Mouse (Mus musculus): ENCODE data around the gene Leo1.
A peak's percentile ranks its signal among the peaks of the same experiment; 100 is the strongest.

Gene Leo1

DNA sequence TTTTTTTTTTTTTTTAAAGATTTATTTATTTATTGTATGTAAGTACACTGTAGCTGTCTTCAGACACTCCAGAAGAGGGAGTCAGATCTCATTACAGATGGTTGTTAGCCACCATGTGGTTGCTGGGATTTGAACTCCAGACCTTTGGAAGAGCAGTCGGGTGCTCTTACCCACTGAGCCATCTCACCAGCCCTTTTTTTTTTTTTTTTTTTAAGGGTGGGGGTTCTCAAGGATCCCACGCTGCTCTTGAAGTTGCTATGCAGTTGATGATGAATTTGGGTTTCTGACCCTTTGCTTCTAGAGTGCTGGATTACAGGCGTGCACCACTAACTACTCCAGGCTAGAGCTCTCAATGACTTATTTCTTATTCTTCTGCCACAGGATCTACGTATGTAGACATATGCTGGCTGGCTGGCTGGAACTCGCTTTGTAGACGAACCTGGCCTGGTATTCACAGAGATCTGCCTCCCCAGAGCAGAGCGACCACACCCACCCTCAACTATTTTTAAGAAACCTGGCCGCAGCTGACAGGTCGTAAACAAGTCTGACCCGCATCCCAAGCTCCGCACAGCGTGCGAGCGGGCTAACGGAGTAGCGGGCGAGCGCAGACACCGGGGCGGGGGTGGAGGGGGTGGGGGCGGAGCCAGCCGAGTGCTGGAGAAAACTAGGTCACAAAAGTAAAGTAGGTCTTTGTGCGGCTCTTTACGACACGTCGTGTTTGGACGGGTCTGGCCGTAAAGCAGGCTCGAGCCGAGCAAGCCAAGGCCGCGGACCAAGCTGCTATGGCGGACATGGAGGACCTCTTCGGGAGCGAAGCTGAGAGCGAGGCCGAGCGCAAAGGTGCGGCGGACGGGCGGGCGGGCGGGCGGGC, at the start of gene Leo1:
Gene Leo1, plus strand, starts transcription at position 729 of the 871 bp plus-strand sequence.
- peak; percentile 85 for DNase-seq (ENCODE audit: low spot score)

DNA sequence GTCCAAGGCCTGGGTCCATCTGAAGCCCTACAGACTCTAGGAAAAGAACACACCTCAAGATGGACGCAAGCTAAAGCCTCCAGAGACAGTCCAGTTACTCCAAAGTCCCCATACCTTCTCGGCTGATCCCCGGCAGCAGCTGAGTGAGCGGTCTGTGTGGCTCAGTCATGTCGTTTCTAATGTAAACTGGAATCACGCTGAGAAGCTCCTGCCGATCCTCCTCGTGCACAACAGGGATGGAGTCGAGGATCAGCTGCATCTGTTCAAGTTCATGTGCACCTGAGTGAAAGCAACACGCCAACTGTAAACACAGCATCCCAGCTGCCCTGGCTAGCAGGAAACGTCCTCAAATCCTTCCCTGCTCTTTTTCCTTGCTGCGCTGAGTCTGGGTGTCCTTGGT, 48.1 kb upstream of the Leo1 start:
- no peak for DNase-seq (ENCODE audit: low spot score)

DNA sequence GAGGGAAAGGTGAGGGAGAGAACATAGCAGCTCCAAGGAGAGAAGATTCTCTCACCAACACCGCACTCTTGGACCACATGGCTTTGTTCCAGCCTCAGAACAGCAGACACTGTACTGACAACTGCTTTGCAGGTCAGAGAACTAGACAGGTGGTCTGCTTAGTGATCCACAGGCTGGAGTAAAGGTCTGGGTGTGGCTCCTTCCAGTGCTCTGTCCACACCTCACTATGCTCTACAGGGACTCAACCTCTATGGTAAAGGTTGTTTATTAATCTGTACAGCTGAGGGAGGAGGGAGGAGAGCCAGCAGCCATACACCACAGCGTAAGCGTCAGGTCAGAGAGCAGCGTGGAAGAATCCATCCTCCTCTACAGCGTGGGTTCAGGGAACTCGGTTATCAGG, 45.4 kb upstream of the Leo1 start:
- no peak for DNase-seq (ENCODE audit: low spot score)

DNA sequence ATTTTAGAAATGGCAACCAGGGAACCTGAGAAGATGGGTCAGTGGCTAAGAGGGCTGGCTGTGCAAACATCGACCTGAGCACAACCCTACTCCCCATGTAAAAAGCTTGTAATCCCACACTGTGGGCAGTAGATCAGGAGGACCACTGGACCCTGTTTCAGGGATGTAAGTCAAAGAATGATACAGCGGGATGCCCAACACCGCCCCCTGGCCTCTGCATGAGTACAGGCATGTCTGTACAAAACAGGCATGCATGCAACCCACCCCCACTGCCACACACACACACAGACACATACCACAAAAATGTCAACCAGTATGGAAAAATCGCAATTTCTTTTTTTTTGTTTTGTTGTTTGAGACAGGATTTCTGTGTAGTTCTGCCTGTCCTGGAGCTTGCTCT, 42.3 kb upstream of the Leo1 start:
- no peak for DNase-seq (ENCODE audit: low spot score)

DNA sequence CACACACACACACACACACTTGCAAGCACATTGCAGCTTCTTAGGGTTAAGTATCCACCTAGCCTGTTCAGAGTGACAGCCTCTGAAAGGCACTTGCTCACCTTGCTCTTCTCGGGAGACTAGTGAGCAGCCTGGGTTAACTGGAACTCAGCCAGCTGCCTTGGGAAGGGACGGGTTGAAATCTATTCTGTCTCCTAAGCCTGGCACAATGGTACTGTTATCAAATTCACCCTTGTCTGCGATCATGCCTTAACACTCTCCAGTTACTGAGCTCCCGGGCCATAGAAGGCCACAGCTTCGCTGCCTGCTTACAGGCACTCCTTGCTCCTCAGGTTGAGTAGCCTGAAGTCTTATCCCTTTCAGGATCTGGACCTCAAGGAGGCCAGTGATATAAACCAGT, 40.7 kb upstream of the Leo1 start:
- no peak for DNase-seq (ENCODE audit: low spot score)

DNA sequence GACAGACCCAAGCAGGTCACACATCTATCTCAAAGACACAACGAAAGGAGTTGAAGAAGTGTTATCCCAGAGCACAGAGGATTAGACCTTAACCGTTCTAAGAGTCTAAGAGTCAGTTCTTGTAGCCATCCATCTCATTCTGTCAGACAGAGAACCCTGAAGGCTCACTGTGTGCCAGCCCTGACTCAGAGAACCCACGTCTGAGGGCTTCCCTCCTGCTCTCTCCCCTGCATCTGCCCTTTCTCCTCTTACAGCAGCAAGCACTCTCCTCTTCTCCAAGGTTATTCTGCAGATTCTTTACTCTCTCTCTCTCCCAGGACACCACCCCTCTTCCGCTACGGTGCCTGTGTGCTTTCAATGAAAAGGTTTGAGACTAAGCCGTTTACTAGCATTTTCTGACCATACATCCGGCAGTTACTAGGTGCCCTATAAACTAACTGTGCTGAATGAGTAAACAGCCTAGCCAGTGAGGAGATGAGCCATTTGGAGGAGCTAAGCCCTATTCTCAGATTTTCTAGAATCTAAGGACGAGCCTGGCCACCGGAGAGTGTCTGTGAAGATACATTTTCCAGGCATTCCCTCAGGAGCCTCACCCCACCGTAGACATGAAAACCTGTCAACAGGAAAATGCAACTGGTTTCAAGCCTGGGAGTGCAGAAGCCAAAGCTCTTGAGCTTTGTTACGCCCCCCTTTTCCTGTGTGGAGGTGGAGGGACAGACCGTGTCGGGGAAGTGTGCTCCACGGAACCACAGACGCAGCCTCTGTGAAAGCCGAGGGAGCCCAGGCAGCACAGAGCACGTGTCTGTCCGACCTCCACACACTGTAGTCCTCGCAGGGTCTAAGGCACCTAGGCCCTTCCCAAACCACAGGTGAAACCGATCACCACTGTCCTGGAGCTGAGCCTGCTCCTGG, 39.5 kb upstream of the Leo1 start:
- DNase-seq (ENCODE audit: low spot score) = peak; percentile 50

DNA sequence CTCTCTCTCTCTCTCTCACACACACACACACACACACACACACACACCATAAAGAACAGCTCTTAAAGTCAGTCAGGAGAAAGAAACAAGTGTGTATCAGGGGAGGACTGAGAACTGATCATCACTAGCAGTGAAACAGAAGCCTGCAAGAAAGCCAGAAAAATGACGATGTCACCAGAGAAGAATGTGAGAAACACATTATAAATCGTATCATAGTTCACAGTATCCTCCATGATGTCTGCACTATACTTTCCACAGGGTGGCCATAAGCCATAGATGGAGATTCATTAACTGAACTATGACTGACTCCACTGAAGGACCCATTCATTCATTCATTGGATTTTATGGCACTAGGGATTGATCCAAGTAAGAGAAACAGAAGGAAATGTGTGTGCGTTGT, 37.8 kb upstream of the Leo1 start:
- DNase-seq (ENCODE audit: low spot score) = no peak

DNA sequence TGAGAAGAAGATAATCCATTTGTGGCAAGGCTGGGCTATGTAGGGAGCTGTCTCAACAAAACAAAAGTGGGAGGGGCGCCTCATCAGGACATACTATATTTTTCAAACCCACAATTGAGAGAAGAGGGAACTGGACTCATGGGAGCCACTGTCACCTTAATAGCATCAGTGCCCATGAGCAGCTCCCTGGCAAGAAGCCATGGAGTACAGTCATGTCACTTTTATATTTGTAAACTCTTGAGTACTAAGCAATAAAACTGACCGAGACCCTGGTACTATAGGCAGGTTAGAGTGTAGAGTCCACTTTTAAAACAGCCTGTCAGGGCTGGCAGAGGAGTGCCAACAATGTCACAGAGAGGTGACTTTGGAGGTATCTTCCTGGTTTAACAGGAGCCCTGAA, 35.2 kb upstream of the Leo1 start:
- no peak for DNase-seq (ENCODE audit: low spot score)

DNA sequence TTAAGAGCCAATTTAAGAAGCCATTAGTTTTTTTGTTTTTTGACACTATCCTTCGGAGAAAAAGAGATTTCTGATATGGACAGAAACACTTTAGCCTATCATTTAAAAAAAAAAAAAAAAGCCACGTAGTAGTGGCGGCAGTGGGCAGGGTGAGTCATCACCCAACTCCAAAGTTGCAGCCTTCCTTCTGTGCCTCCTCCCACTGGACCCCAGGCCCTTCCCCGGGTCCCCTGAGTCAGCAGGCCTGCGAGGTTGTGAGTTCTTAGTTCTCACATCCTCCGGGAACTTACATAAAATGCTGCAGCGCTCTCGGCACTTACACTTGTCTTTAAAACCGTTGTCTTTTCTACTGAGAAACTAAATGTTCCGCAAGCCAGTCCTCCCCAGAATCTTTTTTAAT, 33.5 kb upstream of the Leo1 start:
- peak; percentile 20 for DNase-seq (ENCODE audit: low spot score)

DNA sequence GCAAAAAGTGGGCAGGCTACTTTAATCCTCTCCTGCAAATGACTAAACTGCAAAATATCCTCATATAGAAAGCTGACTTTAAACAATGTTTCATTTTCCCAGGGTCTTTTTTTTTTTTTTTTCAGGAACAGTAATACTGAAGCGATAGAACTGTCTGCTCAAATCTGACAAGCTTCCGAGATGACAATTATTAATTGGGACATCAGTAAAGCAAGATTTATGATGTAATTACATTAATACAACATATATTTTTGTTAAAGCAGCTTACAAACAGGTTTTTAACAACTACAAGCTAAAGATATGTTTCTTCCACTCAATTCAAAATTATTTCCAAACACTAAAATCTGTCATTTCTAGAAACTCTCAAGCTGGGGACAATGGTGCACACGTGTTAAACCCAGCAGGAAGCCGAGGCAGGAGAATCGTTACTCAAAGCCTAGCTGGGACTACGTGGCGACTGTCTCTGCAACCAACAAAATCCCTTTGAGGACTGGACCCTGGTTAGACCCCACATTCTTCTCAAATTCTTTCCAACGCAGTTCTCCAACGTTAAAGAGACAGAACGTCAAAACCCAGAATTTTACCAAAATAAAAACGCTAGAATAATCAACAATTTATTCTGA, 33.0 kb upstream of the Leo1 start:
- DNase-seq (ENCODE audit: low spot score) = no peak

DNA sequence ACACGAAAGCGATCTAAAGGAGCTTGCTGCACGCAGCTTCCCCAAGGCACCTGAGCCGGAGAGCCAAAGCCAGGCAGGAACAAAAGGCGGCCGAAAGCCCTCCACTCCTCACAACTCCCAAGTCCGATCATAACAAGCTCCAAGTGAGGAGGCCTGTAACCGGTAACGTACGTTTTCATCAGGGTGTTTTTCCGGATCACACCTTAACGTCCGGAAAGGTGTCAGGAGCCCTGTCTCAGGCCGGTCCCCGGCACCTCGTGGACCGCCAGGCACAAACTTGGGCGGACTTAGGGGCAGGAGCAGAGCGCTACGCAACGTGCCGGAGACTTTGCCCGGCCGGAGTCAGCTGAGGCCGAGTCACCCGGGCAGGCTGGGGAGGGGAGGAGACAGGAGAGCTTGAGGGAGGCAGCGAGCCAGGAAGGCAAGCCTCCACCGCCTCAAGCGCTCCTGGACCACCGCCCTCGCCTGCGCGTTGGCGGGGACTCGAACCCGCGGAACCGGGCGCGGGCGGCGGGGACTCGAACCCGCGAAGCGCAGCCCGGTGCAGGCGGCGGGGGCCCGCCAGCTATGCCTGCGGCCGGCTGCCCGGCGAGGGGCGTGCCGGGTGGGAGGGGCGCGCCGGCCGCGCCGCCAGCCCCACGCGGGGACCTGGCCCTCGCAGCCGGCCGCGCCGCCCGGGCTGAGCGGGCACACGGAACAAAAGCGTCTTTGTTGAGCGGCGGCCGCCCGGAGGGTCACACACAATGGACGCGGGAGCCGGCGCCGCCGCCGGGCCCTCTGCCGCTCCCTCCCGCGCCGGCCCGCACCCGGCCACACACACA, 32.1 kb upstream of the Leo1 start:
- peak; percentile 52 for DNase-seq (ENCODE audit: low spot score)

DNA sequence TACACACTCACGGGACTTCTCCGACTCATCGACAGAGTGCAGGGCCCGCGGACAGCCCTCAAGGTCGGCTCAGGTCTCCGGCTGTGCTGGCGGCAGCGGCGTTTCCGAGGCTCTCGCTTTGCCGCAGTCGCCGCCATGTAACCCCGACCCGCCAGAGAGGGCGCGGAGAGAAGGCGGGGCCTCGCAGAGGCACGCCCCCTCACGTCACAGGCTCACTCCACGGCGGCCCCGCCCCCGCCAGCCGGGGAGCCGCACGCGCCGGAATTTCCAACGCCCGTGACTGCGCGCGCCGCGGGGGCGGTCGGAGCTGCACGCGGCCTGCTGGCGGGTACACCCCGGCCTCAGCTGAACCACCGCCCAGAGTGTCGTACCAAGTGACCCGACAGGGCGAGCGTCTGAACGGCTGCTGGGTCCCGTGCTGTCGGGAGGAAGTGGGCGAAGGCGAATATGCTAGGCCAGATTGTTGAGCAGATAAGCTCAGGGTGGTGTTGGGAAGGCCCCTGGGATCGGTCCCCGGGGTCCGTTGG, 31.4 kb upstream of the Leo1 start, which contains the start of gene Mapk6:
Gene Mapk6, minus strand, starts transcription at position 154 of the 527 bp plus-strand sequence.
- DNase-seq (ENCODE audit: low spot score) = peak; percentile 99

DNA sequence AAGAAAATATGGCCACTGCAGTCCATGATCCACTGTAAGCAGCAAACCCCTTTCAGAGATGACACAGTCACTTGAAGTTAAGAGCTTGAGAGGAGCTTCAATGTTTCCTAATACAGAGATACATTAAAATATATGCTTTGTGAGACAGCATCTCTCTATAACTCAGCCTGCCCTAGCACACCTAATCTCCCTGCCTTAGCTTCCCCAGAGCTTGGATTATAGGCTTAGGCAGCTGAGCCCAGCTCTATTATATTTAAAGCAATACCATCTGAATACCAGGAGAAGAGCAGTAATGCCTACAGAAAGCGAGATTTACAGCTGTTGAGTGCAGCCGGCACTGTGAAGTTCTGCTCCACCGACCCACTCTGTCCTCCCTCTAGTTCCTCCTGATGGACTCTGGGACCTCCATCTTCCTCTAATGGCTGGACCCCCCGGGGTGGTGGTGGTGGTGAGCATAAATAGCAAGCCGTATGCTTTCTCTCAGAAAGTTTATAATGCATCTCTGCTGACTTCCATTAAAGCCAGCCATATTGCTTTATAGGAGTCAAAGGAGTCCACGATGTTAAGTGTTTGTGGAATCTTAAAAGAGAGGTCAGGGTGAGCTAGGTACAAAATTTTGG, 30.3 kb upstream of the Leo1 start:
- no peak for DNase-seq (ENCODE audit: low spot score)

DNA sequence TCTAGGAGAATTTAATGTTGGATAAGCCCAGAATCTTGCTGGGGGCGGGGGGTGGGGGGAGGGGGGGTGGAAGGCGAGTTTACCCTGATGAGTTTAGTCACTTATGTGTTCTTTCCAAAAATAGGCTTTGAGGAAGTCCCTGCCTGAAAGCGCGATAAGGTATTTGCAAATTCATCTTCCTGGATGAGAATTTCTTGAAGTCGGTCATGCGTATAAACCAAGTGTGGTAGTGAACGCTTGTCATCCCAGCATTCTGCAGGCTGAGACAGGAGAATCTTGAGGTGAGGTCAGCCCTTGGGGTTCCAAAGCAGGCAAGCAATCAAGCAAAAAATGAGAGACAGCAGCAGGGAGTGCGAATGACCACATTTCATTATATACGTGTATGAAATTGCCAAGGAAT, 29.7 kb upstream of the Leo1 start:
- no peak for DNase-seq (ENCODE audit: low spot score)

DNA sequence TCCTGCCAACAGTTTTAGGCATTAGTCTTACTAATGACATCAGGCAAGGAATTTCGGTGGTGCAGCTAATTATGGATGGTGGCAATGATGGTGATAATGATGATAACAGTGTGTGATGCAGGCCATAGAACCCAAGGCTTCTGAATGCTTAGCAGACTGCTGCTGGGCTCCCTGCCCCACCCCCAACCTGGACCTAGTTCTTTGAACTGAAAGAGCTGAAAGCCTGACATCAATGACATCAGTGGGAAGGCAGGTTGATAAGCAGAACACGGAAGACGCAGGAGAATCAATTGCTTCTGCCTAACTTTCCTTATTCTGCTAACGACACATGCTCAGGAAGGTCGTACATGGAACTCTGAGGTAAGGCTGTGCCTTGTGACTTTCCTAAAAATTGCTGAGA, 28.1 kb upstream of the Leo1 start:
- DNase-seq (ENCODE audit: low spot score) = no peak

DNA sequence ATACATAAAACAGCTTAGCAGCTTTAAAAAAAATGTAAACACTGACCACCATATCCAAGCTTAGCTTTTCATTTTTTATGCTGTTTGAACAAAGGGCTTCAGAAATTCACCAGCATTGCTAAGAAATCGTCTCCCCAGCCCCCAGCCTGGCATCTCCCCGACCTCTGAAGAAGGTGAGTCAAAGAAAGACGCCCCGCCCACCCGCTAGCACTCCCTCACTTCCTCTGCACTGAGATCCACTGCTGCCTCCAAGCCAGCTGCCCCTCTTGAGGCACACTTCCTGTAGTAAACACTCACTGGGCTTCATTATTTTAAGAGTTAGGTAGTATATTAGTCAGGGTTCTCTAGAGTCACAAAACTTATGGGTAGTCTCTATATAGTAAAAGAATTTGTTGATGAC, 27.1 kb upstream of the Leo1 start:
- DNase-seq (ENCODE audit: low spot score) = peak; percentile 73

DNA sequence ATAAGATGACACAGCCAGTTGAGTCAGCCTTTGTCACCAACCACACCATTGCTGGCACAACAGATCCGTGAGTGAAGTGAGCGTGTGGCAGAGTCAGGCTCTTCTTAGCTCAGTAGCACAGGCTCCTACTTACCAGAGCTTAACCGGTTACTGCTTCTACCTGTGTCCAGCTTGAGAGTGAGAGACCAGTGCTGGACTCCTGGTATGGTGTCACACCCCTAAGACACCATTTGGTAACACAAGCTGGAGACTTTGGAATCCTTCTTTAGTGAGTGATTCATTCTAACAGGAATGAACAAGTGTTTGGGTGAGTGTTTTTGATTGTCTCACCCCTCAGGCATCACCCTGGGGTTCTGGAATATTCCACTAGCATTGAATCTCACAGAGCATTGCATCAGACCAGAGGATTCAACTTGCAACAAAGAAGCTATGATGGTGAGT, 19.1 kb upstream of the Leo1 start:
- no peak for DNase-seq (ENCODE audit: low spot score)

DNA sequence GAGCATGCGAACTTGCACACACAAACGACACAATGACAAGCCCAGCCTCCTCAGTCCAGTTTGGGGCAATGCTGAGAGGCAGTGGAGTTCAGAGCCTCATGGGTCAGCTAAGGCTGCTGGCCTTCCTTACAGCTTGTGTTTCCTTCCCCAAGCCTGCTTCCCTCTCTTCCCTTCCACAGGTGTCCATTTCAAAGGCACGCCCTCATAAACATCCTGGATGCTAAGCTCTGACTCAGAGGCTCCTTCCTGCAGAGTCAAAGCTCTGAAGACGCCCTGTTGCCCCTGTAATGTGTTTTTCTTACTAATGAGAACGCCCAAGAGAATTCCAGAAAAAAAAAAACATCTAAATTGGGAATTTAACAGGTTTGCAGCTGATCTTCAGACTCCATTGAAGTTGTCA, 17.6 kb upstream of the Leo1 start:
- DNase-seq (ENCODE audit: low spot score) = no peak

DNA sequence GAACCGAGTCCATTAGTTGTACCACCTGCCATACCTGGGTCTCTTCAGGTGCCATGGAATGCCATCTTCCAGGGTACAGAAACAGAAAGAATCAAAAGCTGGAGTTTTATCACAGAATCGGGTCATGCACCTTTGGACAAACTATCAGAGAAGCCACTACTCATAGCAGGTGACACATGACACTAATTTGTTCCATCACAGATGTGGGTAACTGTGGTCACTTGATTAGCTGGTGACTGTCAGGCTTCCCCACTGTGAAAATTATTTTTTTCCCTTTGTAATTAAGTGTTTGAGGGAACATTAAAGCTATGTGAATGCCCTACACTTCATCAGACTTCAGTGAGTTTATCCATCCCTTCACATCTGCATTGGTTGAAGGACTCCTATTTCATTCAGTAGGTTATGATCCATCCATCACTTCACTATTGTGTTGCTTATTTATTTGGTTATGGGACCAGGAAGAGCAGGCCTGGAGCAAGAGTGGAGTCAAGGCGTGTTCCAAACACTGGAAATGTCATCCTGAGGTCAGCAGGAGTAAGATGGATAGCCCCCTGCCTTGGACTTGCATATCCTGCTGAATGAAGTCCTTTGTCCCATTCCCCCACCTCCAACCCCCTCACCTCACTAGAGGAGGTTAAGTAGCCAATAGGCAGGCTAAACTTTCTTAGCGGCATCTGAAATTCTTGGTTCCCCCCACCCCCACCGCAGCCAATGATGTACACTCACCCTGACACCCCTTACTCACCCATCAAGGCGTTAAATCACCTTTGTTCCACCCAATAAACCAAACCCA, 16.8 kb upstream of the Leo1 start:
- no peak for DNase-seq (ENCODE audit: low spot score)

DNA sequence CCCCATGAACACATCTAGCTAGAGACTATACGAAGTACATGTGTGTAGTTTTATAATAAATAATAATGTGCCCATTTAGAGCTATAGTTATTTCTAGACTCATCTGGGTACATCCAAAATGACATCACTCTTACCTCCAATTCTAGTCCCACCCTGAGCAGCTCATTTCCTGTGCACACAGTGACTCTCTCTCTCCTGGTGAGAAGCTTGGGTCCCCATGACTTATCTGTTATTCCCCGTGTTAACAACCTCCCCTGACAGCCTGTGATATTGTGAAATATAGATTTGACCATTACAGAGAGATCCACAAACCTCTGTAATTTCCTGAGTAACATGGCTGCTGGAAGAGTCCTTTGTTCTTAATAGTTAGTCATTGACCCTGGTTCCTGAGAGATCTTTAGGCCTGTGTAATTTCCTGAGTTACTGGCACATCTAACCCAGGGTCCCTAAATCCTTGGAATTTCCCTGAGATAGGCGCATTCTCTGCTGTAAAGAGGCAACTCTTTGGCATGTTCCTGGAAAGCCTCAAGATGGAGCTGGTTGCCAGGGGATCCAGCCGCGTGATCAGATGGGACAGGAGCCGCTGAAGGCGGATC, 15.4 kb upstream of the Leo1 start:
- DNase-seq (ENCODE audit: low spot score) = no peak
